Mouse (Mus musculus) stomach, postnatal 0 days (tissue): ENCODE measurements at regions not wholly inside any gene's neighbourhood (a gene's known extent, or its start where the extent isn't known, plus 50 kb on each side); places are given as distances from the start of the nearest gene placed in this dataset.

Experiments
- CTCF ChIP-seq: IDR thresholded peaks from 2 replicates; pipeline ENCODE4 v1.5.1; 2016; ENCODE audit warnings: antibody characterized with exemption, low read depth, mild to moderate bottlenecking, moderate library complexity
- EP300 ChIP-seq: optimal IDR thresholded peaks from 2 replicates; pipeline ENCODE3; 2016; ENCODE audit warnings: antibody characterized with exemption

DNA sequence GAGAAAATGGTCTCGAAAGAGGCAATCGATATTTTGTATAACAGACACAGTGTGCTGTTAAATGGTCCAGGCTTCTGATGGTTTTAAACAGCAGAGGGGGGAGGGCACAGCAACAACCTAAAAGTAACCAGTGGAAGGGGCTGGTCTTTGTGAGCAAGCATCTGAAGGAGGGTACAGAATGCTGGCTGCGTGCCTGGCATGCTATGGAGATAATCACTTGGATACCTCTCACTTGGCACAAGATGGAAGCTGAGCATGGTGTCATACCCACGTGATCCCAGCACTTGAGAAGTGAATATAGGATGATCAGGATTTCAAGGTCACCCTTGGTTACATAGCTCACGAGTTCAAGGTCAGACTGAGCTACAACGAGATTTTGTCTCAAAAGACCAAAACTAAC is 315.9 kb upstream of the Mki67 start:
- TF ChIP-seq CTCF (no peak), EP300 (no peak)
